Mouse (Mus musculus) mammary gland, adult 2 months (tissue): ENCODE results near the gene Olfr50. TPM values are rescaled to one million over a fixed set of nuclear protein-coding genes. Genes with fewer than 3 reads are reported as not detected.

Experiments used
- polyA plus RNA-seq: library from polyadenylated mRNA; depleted of rRNA; stranded (reverse); fragments of >200 nt; gene quantifications from 2 replicates; pipeline ENCODE4 v1.2.3, GENCODE M21; 2012; ENCODE audit warnings: low replicate concordance; rRNA removed

The Olfr50 gene
- not detected in 2 replicates for polyA plus RNA-seq

GRCm38 (mm10) chr2:36790238-36790637 lies at the start of gene Olfr50:
Gene Olfr50 (plus strand): TSS chr2:36790538.

GRCm38 (mm10) chr2:36783976-36784375 lies 6.4 kb upstream of the Olfr50 start, which contains the start of gene Olfr348:
Gene Olfr348 (plus strand): TSS chr2:36784276.

GRCm38 (mm10) chr2:36816932-36817331 lies 26.6 kb downstream of the Olfr50 start, which contains the start of gene Olfr3:
Gene Olfr3 (minus strand): TSS chr2:36817032.

GRCm38 (mm10) chr2:36846010-36846409 lies 55.7 kb downstream of the Olfr50 start, which contains the start of gene Olfr350:
Gene Olfr350 (plus strand): TSS chr2:36846310.

Other genes starting within 250 kb of the Olfr50 start
- gene Olfr344, start 223.9 kb upstream of the Olfr50 start, polyA plus RNA-seq: not detected in 2 replicates
- gene Olfr345, start 150.5 kb upstream of the Olfr50 start, polyA plus RNA-seq: not detected in 2 replicates
- not detected in 2 replicates for gene Olfr346, start 104.8 kb upstream of the Olfr50 start, polyA plus RNA-seq
- not detected in 2 replicates for gene Olfr347, start 58.6 kb upstream of the Olfr50 start, polyA plus RNA-seq
- not detected in 2 replicates for gene Olfr348, start 6.3 kb upstream of the Olfr50 start, polyA plus RNA-seq
- not detected in 2 replicates for gene Olfr3, start 26.5 kb downstream of the Olfr50 start, polyA plus RNA-seq
- not detected in 2 replicates for gene Olfr350, start 55.8 kb downstream of the Olfr50 start, polyA plus RNA-seq
- gene Olfr351, start 72.1 kb downstream of the Olfr50 start, polyA plus RNA-seq: not detected in 2 replicates
- not detected in 2 replicates for gene Olfr352, start 77.9 kb downstream of the Olfr50 start, polyA plus RNA-seq
- not detected in 2 replicates for gene Olfr353, start 102.4 kb downstream of the Olfr50 start, polyA plus RNA-seq
- not detected in 2 replicates for gene Olfr354, start 115.1 kb downstream of the Olfr50 start, polyA plus RNA-seq
- not detected in 2 replicates for gene Olfr355, start 138.4 kb downstream of the Olfr50 start, polyA plus RNA-seq
- not detected in 2 replicates for gene Olfr356, start 146.6 kb downstream of the Olfr50 start, polyA plus RNA-seq
- not detected in 2 replicates for gene Olfr357, start 203.3 kb downstream of the Olfr50 start, polyA plus RNA-seq
- not detected in 2 replicates for gene Olfr358, start 218.8 kb downstream of the Olfr50 start, polyA plus RNA-seq